Mouse (Mus musculus) embryonic facial prominence, embryonic 14.5 days (tissue): ENCODE data around the gene Vcpkmt. TPM values are rescaled to one million over a fixed set of nuclear protein-coding genes. Genes with fewer than 3 reads are reported as not detected.
"Not testable (repeated sequence)": the region's sequence is repeated elsewhere in the genome, so short reads cannot be mapped to it uniquely, and the experiment has no call there.

ENCODE experiments used
- ATAC-seq: fragments of 200-750 bp; cut with Nextera tagmentation; 2 replicates; pipeline ENCODE4 v1.8.0; 2017; ENCODE audit warnings: low read depth, moderate number of reproducible peaks, moderate TSS enrichment
- DNase-seq: peaks from one replicate; pipeline ENCODE4 v3.0.0-alpha.2; 2015; ENCODE audit warnings: low spot score
- H3K27ac ChIP-seq: fragments of 300-500 bp; sonication (generic); replicated peaks from 2 replicates; pipeline ENCODE4 v1.5.1; 2014; ENCODE audit warnings: low read depth, mild to moderate bottlenecking, low read length, moderate library complexity
- H3K27me3 ChIP-seq: fragments of 300-500 bp; sonication (generic); replicated peaks from 2 replicates; pipeline ENCODE4 v1.6.1; 2014; ENCODE audit warnings: low read length; ENCODE audit not compliant: control insufficient read depth, insufficient read depth
- H3K36me3 ChIP-seq: fragments of 300-500 bp; sonication (generic); 2 replicates; pipeline ENCODE4 v1.6.1; 2014; ENCODE audit warnings: low read length, mixed read lengths; ENCODE audit not compliant: control insufficient read depth, insufficient read depth
- H3K4me1 ChIP-seq: fragments of 300-500 bp; sonication (generic); 2 replicates; pipeline ENCODE4 v1.6.1; 2014; ENCODE audit warnings: antibody characterized with exemption, low read length; ENCODE audit not compliant: control insufficient read depth, insufficient read depth
- H3K4me2 ChIP-seq: fragments of 300-500 bp; sonication (generic); 2 replicates; pipeline ENCODE4 v1.6.1; 2014; ENCODE audit warnings: low read depth, mild to moderate bottlenecking, low read length, moderate library complexity, mixed read lengths
- H3K4me3 ChIP-seq: fragments of 300-500 bp; sonication (generic); 2 replicates; pipeline ENCODE4 v1.5.1; 2014; ENCODE audit warnings: low read depth, mild to moderate bottlenecking, low read length
- H3K9ac ChIP-seq: fragments of 300-500 bp; sonication (generic); 2 replicates; pipeline ENCODE4 v1.6.1; 2014; ENCODE audit warnings: low read depth, mild to moderate bottlenecking, low read length, moderate library complexity, mixed read lengths
- H3K9me3 ChIP-seq: fragments of 300-500 bp; sonication (generic); 2 replicates; pipeline ENCODE4 v1.6.1; 2016; ENCODE audit warnings: low read length; ENCODE audit not compliant: control insufficient read depth
- WGBS: fragments of 180-500 bp; shearing (Covaris S2); extraction: QIAGEN DNeasy Blood & Tissue Kit; methylation state at CpG from one replicate; pipeline ENCODE4 v1.1.7; 2014; 5-methylcytosine and 5-hydroxymethylcytosine counted together
- polyA plus RNA-seq: library from polyadenylated mRNA; unstranded; fragments of >200 nt; fragmentation: Nextera tagmentation; extraction: Ambion mirVana; gene quantifications from 2 replicates; pipeline ENCODE4 v1.2.1, GENCODE M21; 2014

Vcpkmt gene
- polyA plus RNA-seq, 1 experiment from 2014 or later, result 20.9 TPM

- Histone ChIP-seq H3K4me2 (no peak overlapping the region), H3K27ac (no peak overlapping the region), H3K27me3 (no peaks in the 10 kb centered on the region), H3K36me3 (peaks cover 29% of the 10 kb centered on the region), H3K9me3 (no peaks in the 10 kb centered on the region), H3K4me3 (no peak overlapping the region), H3K9ac (no peak overlapping the region), H3K4me1 (no peaks in the 10 kb centered on the region; the same call in 1 of the 2 replicates)
- WGBS, result 76% methylated on average over 9 of the region's 9 CpGs
- no peak; the same call in 1 of the 2 replicates for ATAC-seq
- no peak for DNase-seq
These were observed 6.7 kb downstream of the Vcpkmt start for GRCm38 (mm10) chr12:69576120-69576627.

DNA sequence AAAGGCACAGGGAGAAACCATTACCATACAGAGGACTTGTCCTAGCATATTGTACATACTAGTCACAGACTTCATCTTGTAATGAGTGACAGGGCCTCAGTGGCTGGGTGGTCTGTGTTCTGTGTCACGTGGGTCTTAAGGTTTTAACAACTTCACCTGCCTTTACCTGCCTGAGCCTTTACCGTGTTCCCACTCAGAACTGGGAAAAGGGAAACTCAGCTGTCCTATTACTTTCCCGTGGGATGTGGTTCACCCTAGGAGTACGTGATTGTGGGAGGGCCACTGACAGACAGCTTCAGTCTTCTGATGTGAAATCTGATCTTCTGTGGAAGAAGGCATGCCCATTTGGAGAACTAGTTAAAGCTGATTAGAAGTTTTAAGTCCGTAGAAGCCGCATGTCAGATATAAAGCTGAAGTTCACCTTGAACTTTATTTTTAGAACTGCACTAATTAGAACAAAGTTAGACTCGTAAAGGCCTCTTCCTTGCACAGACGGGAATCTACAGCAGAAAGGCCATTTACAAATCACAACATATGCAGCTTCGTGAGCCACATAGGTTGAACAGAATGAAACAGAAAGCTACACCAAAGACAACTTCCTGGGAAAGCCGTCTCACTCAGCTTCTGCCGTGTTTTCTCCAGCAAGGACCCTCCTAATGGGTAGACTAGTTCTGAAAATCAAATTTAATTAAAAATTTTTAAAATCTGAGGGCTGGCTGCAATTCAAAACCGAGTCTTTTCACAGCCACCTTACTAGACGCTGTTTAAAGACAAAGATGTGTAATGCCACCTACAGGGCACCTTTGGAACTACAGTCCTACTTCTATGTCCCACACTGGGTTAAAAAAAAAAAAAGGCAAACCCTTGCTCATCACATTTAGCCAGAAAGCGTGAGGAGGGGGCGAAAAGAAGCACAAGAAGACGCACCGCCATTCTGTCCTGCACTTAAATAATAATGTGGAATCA, 8.6 kb downstream of the Vcpkmt start:
- no peaks in the 10 kb centered on the region for H3K27me3 ChIP-seq
- peak overlapping the region; percentile 36 for H3K4me3 ChIP-seq
- peak overlapping the region; percentile 57 for H3K27ac ChIP-seq
- H3K4me2 ChIP-seq, result peak overlapping the region; percentile 51
- no peaks in the 10 kb centered on the region for H3K9me3 ChIP-seq
- DNase-seq (peak; percentile 94), ATAC-seq (peak; percentile 72)
- H3K9ac ChIP-seq, result peak overlapping the region; percentile 54
- H3K4me1 ChIP-seq, result no peaks in the 10 kb centered on the region; the same call in 1 of the 2 replicates
- peaks cover 29% of the 10 kb centered on the region for H3K36me3 ChIP-seq
- 15% methylated on average over 17 of the region's 17 CpGs for WGBS

- peaks cover 23% of the 10 kb centered on the region for H3K36me3 ChIP-seq
- WGBS, result 85% methylated on average over 8 of the region's 8 CpGs
- H3K9me3 ChIP-seq, result no peaks in the 10 kb centered on the region
- no peaks in the 10 kb centered on the region for H3K27me3 ChIP-seq
- no peaks in the 10 kb centered on the region; the same call in 1 of the 2 replicates for H3K4me1 ChIP-seq
- no peak overlapping the region for H3K9ac ChIP-seq
- no peak overlapping the region for H3K4me3 ChIP-seq
- DNase-seq (no peak), ATAC-seq (no peak)
- no peak overlapping the region for H3K4me2 ChIP-seq
- H3K27ac ChIP-seq, result no peak overlapping the region
These were observed 9.6 kb downstream of the Vcpkmt start for GRCm38 (mm10) chr12:69573271-69573670.

DNA sequence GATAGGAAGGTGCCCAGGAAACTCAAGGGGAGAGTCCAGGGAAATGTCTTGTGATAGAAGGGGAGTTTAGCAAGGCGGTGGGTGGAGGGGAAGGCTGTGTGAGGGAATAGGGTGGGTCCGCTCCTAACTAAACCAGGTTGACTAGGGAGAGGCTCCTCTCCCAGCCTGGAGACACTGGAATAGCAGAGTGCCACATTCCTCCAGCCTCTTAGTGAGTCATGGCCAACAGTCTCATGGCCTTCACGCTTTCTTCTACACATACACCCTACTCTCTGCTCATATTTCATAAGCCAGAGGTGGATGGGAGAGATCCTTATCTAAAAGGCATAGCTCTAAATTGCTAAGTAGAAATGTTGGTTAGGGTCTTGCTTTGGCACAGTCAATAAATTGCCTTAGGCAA, 12.9 kb downstream of the Vcpkmt start:
- Histone ChIP-seq H3K4me2 (no peak overlapping the region), H3K9ac (no peak overlapping the region), H3K27ac (no peak overlapping the region), H3K9me3 (no peaks in the 10 kb centered on the region), H3K4me3 (no peak overlapping the region), H3K36me3 (no peaks in the 10 kb centered on the region), H3K27me3 (no peaks in the 10 kb centered on the region), H3K4me1 (no peaks in the 10 kb centered on the region; the same call in 1 of the 2 replicates)
- WGBS, result 90% methylated on average over 3 of the region's 3 CpGs
- DNase-seq (no peak), ATAC-seq (no peak)

DNA sequence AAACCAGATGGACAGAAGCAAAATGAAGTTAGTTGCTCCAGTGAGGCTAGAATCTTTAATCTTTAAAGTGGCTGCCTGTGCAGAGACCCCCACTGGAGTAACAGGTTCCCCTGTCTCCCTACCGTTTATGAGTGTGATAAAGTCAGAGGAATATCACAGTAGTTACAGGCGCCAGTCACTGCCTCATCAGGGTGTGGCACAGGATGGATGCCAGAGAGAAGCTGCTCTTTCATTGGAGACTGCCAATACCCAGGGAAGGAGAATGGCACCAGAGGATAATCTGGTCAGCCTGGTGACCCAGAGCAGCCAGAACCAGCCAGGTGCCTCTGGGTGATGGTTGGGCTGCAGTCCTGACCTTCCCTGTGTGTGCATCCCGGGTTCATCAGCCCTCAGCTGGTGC, 14.6 kb downstream of the Vcpkmt start:
- DNase-seq (no peak), ATAC-seq (no peak)
- no peaks in the 10 kb centered on the region for H3K4me1 ChIP-seq
- no peaks in the 10 kb centered on the region for H3K36me3 ChIP-seq
- H3K4me3 ChIP-seq, result no peak overlapping the region
- no peaks in the 10 kb centered on the region for H3K9me3 ChIP-seq
- 77% methylated on average over 3 of the region's 3 CpGs for WGBS
- H3K4me2 ChIP-seq, result no peak overlapping the region
- H3K27ac ChIP-seq, result no peak overlapping the region
- H3K9ac ChIP-seq, result no peak overlapping the region
- H3K27me3 ChIP-seq, result no peaks in the 10 kb centered on the region

DNA sequence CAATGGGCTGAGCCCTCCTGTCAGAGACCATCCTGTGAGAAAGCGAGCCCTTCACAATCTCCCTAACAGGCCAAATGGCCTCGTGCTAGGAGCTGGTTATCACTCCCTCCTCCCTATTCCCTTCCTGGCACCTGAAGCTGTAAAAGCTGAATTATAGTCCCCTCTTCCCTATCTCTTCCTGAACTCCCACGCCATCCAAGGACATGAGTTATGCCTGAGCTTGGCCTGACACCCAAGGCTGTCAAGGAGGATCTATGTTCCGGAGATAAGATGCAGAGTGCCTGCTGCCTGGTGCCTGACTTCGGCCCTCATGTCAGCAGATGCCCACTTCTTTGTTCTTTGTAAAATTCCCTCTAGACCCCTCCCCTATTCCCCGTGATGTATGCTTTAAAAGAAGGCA, 21.8 kb downstream of the Vcpkmt start:
- 88% methylated on average over 5 of the region's 6 CpGs for WGBS
- H3K9me3 ChIP-seq, H3K4me2 ChIP-seq, H3K9ac ChIP-seq, ATAC-seq, H3K27me3 ChIP-seq, DNase-seq, H3K27ac ChIP-seq, H3K4me1 ChIP-seq, H3K36me3 ChIP-seq, H3K4me3 ChIP-seq: not testable (repeated sequence)

- Histone ChIP-seq H3K9ac (peak overlapping the region; percentile 42; the same call in 1 of the 2 replicates), H3K27ac (peak overlapping the region; percentile 52; the same call in 1 of the 2 replicates), H3K36me3 (no peaks in the 10 kb centered on the region), H3K4me1 (no peaks in the 10 kb centered on the region), H3K4me2 (no peak overlapping the region), H3K9me3 (no peaks in the 10 kb centered on the region), H3K4me3 (no peak overlapping the region), H3K27me3 (no peaks in the 10 kb centered on the region)
- 40% methylated on average over 6 of the region's 6 CpGs for WGBS
- 0 out of 2 replicates have a peak, but pooled peaks have one; percentile 47 for ATAC-seq
- DNase-seq, result peak; percentile 23
These were observed 26.5 kb downstream of the Vcpkmt start for GRCm38 (mm10) chr12:69556221-69556861.

GRCm38 (mm10) chr12:69545456-69546178, 37.2 kb downstream of the Vcpkmt start:
- WGBS, result 80% methylated on average over 11 of the region's 13 CpGs
- Histone ChIP-seq H3K4me1 (no peaks in the 10 kb centered on the region), H3K36me3 (no peaks in the 10 kb centered on the region), H3K27ac (no peak overlapping the region), H3K4me3 (no peak overlapping the region), H3K27me3 (no peaks in the 10 kb centered on the region), H3K9ac (no peak overlapping the region), H3K4me2 (no peak overlapping the region), H3K9me3 (no peaks in the 10 kb centered on the region)
- DNase-seq (no peak), ATAC-seq (no peak)
